Mouse (Mus musculus) retina, adult 2 months (tissue): Measurements from ENCODE around the gene Omp.

Source experiments
- DNase-seq: peaks from one replicate; pipeline ENCODE4 v3.0.0-alpha.2; 2012; ENCODE audit warnings: low read depth, low spot score

Omp gene

DNA sequence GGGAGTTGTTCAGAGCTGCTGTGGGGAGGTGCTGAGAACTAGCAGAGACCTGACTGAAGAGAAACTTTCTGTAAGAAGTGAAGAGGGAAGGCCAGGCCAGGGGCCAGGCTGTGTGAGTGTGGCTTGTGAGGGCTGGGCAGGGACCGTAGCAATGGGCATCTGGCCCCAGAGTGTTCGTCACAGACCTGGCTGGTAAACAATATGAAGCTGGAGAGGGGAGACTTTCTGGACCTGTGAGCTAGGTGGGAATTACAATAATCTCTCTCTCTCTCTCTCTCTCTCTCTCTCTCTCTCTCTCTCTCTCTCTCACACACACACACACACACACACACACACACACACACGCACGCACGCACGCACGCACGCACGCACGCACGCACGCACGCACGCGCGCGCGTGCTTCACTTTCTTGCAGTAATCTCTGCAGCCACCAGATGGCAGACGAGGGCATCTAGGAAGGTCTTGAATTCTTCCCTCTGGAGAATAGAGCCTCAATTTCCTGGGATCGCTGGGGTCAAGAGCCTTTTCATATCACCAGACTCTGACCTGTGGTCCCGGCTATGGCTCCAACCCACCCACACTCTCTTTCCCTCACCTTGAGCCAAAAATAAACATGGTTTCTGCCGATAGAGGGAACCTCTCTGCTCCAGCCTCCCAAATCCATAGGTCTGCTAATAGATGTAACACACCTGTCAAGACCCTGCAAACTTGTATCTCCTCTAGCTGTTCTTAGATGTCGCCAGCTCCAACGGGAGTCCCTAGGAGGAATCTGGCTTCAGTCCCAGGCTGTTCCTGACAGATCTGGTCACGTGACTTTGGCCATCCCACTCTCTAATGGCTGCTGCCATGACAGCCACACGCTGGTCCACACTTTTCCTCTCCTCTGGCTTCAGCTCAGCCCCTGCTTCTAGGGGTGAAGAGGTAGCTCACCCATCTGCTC lies 42.0 kb downstream of the Omp start:
- DNase-seq = peak; percentile 80

GRCm38 (mm10) chr7:98102488-98102887 lies 42.8 kb downstream of the Omp start:
- DNase-seq = no peak

GRCm38 (mm10) chr7:98097557-98097956 lies 47.7 kb downstream of the Omp start:
- DNase-seq = no peak

DNA sequence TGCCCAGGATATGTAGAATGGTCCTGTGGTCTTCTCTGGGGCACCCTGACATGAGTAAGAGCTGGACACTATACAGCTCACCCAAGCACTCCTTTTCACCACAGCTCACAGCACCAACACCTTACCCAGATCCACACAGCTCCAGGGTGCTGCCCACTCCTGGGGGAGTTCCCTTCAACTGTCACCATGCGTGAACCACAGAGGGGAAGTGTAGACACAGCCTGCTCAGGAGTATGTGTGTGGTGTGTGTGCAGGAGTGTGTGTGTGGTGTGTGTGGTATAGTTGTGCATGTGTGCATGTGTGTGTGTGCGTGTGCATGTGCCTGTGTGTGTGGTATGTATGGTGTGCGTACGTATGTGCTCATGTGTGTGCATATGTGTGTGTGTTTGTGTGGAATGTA lies 49.5 kb downstream of the Omp start:
- DNase-seq = no peak
